Mouse (Mus musculus): ENCODE results near the gene Olfr1208.

Olfr1208 gene

DNA sequence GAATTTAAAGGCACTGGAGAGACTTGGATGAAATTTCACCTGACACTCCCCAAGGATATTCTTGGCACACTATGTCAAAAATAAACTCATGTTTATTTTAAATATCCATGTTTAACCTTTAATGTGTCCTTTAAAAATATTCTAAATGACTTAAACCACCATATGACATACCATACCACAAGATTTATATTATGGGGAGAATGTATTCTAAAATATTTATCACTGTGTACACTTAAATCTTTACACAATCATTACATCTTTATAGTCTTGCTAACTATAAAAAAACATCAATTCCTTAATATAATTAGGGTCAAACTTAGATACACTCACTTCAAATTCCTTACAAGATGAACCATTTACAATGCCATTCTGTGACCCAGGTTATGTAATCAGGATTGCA is at the start of gene Olfr1208:
Gene Olfr1208, minus strand, starts transcription at position 101 of the 400 bp plus-strand sequence.
- in situ Hi-C loops (cut with MboI): no loop called here

GRCm38 (mm10) chr2:88938011-88938410 is 35.9 kb upstream of the Olfr1208 start, which contains the start of gene Olfr1211:
Gene Olfr1211, minus strand, starts transcription at chr2:88938111.
- in situ Hi-C loops (cut with MboI): no loop called here

DNA sequence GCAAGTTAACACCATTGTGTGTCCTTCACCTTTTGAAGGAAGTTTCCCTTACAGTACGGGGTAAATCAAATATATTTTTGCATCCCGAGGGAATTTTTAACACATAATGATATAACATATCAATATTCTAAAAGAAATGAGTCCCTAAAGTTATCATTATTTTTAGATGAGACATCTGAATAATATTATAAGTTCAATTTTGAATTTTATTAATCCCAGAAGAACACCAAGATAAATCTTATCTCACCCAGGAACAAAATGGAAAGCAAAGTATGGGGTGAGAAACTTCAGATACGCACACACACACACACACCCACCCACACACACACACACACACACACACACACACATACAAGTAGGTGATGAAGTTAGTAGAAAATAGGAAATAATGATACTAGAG is 12.9 kb upstream of the Olfr1208 start, which contains the start of gene Olfr1209:
Gene Olfr1209, minus strand, starts transcription at position 101 of the 400 bp plus-strand sequence.
- in situ Hi-C loops (cut with MboI): no loop called here

DNA sequence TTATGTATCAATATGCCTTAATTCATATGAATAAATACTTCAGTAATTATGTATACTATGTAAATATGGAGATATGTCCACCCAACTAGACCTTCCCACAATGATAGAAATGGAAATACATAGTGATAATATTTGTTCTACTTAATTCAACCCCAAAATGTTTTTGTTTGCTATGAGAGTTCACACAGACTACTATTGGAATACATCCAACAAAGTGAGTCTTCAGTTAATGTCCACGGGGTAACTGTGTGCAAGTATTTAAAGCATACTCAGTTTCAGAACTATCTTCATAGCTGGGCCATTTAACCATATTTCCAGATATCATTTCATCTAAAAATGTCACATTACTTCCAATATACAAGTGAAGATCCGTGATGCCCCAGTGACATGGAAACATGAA is 39.2 kb downstream of the Olfr1208 start, which contains the start of gene Olfr1206:
Gene Olfr1206, plus strand, starts transcription at position 301 of the 400 bp plus-strand sequence.
- in situ Hi-C loops (cut with MboI): no loop called here

GRCm38 (mm10) chr2:88848992-88849391 is 53.1 kb downstream of the Olfr1208 start, which contains the start of gene Olfr1204:
Gene Olfr1204, plus strand, starts transcription at chr2:88849292.
- in situ Hi-C loops (cut with MboI): no loop called here
